Mouse (Mus musculus) neural tube, embryonic 13.5 days (tissue): ENCODE measurements around the gene Dcp1a. TPM values are rescaled to one million over a fixed set of nuclear protein-coding genes. Genes with fewer than 3 reads are reported as not detected.

Experiments used
- ATAC-seq: fragments of 200-750 bp; cut with Nextera tagmentation; 2 replicates; pipeline ENCODE4 v1.8.0; 2017; ENCODE audit warnings: low read depth, mild to moderate bottlenecking, moderate TSS enrichment, moderate library complexity
- H3K27ac ChIP-seq: fragments of 300-500 bp; sonication (generic); replicated peaks from 2 replicates; pipeline ENCODE4 v1.5.1; 2015; ENCODE audit warnings: moderate library complexity, mild to moderate bottlenecking, inconsistent platforms
- H3K27me3 ChIP-seq: fragments of 300-500 bp; sonication (generic); 2 replicates; pipeline ENCODE4 v1.6.1; 2015; ENCODE audit warnings: mild to moderate bottlenecking, inconsistent platforms
- H3K36me3 ChIP-seq: fragments of 300-500 bp; sonication (generic); 2 replicates; pipeline ENCODE4 v1.6.1; 2015; ENCODE audit warnings: mild to moderate bottlenecking, inconsistent platforms
- H3K4me1 ChIP-seq: fragments of 300-500 bp; sonication (generic); replicated peaks from 2 replicates; pipeline ENCODE4 v1.6.1; 2015; ENCODE audit warnings: inconsistent platforms
- H3K4me2 ChIP-seq: fragments of 300-500 bp; sonication (generic); 2 replicates; pipeline ENCODE4 v1.6.1; 2015; ENCODE audit warnings: inconsistent platforms, mild to moderate bottlenecking, moderate library complexity
- H3K4me3 ChIP-seq: fragments of 300-500 bp; sonication (generic); 2 replicates; pipeline ENCODE4 v1.5.1; 2015; ENCODE audit warnings: mild to moderate bottlenecking, inconsistent platforms
- H3K9ac ChIP-seq: fragments of 300-500 bp; sonication (generic); 2 replicates; pipeline ENCODE4 v1.6.1; 2015; ENCODE audit warnings: moderate library complexity, mild to moderate bottlenecking, inconsistent platforms
- H3K9me3 ChIP-seq: fragments of 300-500 bp; sonication (generic); 2 replicates; pipeline ENCODE4 v1.6.1; 2016; ENCODE audit warnings: inconsistent platforms
- WGBS: fragments of 180-500 bp; shearing (Covaris S2); methylation state at CpG from one replicate; pipeline ENCODE4 v1.1.7; 2015; 5-methylcytosine and 5-hydroxymethylcytosine counted together
- microRNA-seq: library from miRNA; unstranded; fragments of <30 nt; microRNA quantifications from one replicate; pipeline ENCODE4, GENCODE M21; 2016
- polyA plus RNA-seq: library from polyadenylated mRNA; unstranded; fragments of >200 nt; fragmentation: Nextera tagmentation; extraction: Ambion mirVana; gene quantifications from 2 replicates; pipeline ENCODE4 v1.2.1, GENCODE M21; 2015

The Dcp1a gene
- polyA plus RNA-seq, 1 experiment from 2014 or later = 19.0 TPM

- H3K4me2 ChIP-seq = no peak overlapping the region
- no peak for ATAC-seq
- WGBS = 88% methylated on average over 9 of the region's 9 CpGs
Measured at GRCm38 (mm10) chr14:30568016-30568415, 88.7 kb downstream of the Dcp1a start.

GRCm38 (mm10) chr14:30570303-30570702 is 91.0 kb downstream of the Dcp1a start:
- Histone ChIP-seq H3K9me3 (no peaks in the 10 kb centered on the region), H3K4me2 (no peak overlapping the region), H3K4me3 (no peak overlapping the region), H3K4me1 (no peaks in the 10 kb centered on the region), H3K9ac (no peak overlapping the region), H3K27ac (no peak overlapping the region), H3K36me3 (peaks cover 94% of the 10 kb centered on the region), H3K27me3 (no peaks in the 10 kb centered on the region)
- no peak for ATAC-seq
- WGBS = 84% methylated on average over 9 of the region's 9 CpGs

More at GRCm38 (mm10) chr14:30568016-30568415, 88.7 kb downstream of the Dcp1a start:
- no peaks in the 10 kb centered on the region for H3K4me1 ChIP-seq
- H3K9ac ChIP-seq = no peak overlapping the region
- H3K27ac ChIP-seq = no peak overlapping the region
- peaks cover 92% of the 10 kb centered on the region for H3K36me3 ChIP-seq
- H3K4me3 ChIP-seq = no peak overlapping the region
- H3K27me3 ChIP-seq = no peaks in the 10 kb centered on the region
- no peaks in the 10 kb centered on the region for H3K9me3 ChIP-seq

- no peak overlapping the region for H3K4me2 ChIP-seq
- no peaks in the 10 kb centered on the region for H3K9me3 ChIP-seq
- no peaks in the 10 kb centered on the region for H3K27me3 ChIP-seq
- no peaks in the 10 kb centered on the region for H3K4me1 ChIP-seq
- H3K4me3 ChIP-seq = no peak overlapping the region
- 92% methylated on average over 10 of the region's 10 CpGs for WGBS
- ATAC-seq = no peak
- no peak overlapping the region for H3K27ac ChIP-seq
- H3K36me3 ChIP-seq = peaks cover 87% of the 10 kb centered on the region
- no peak overlapping the region for H3K9ac ChIP-seq
Measured at GRCm38 (mm10) chr14:30572253-30572652, 92.9 kb downstream of the Dcp1a start.

DNA sequence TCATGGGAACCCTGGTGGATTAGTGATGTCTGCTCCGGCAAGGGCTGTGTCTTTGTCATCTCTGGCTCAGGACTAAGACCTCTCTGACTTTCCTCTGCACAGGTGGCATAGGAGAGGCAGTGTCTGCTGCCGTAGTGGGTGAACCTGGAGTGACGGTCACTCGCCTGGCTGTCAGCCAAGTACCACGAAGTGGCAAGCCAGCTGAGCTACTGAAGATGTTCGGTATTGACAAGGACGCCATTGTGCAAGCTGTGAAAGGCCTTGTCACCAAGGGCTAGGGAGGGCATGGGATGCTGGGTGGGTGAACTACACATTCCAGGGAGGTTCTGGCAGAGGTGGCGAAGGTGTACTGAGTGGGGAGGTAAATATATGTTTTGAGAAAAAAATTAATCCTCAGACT is 93.9 kb downstream of the Dcp1a start:
- Histone ChIP-seq H3K36me3 (peaks cover 77% of the 10 kb centered on the region), H3K27me3 (no peaks in the 10 kb centered on the region), H3K4me1 (no peaks in the 10 kb centered on the region), H3K4me2 (no peak overlapping the region), H3K27ac (no peak overlapping the region), H3K4me3 (no peak overlapping the region), H3K9me3 (no peaks in the 10 kb centered on the region), H3K9ac (no peak overlapping the region)
- no peak for ATAC-seq
- WGBS = 67% methylated on average over 8 of the region's 8 CpGs

DNA sequence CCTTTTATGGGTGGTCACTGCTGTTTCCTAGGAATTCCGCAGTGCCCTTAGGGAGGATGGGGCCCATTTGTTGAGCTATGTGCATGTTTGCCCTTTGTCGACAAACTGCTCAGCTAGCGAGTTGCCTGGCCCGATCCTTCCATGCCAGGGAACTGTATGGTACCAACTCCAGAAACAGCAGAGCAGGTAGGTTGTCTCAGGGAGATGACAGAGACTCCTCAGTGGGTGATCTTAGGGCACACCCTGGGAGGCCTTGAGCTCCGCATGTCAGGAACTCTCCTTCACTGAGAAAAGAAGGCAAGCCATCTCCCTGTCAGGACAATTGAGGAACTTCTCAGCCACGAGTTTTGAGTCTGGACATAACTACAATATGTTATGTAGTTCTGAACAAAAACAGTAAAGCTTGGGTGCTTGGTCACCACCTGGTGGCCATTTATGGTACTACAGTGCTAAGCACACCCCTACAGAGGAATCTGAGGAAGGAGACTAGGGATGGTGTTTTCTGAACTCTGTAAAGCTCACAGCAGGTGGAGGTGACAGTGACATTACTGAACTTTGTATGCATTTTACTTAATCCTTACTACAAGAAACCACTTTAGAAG is 94.7 kb downstream of the Dcp1a start:
- WGBS = 66% methylated on average over 6 of the region's 6 CpGs
- H3K27ac ChIP-seq = 0 out of 2 replicates have a peak overlapping the region, but pooled peaks have one; percentile 3
- no peak overlapping the region for H3K4me3 ChIP-seq
- no peak overlapping the region for H3K9ac ChIP-seq
- H3K36me3 ChIP-seq = peaks cover 69% of the 10 kb centered on the region
- no peaks in the 10 kb centered on the region for H3K9me3 ChIP-seq
- H3K4me1 ChIP-seq = no peaks in the 10 kb centered on the region
- ATAC-seq = 0 out of 2 replicates have a peak, but pooled peaks have one; percentile 36
- no peak overlapping the region for H3K4me2 ChIP-seq
- no peaks in the 10 kb centered on the region for H3K27me3 ChIP-seq

DNA sequence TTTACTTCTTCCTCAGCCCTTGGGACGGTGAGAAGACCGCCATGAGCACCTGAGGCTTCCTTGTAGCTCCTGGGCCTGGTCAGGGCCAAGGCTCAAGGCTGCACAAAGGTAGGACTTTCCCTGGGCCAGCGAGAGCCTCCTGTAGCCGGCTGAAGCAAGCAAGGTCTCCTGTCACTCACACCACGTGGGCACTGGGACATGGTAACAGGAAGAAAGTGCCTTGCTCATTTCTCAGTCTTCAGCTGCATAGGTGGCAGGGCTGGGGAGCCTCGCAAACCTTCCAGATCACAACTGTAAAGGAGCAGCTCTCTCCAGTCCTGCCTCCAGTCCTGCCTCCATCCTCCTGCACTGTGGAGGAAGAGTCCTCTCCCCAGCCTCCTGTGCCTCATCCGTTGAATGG is 96.5 kb downstream of the Dcp1a start:
- no peak overlapping the region for H3K4me2 ChIP-seq
- H3K27me3 ChIP-seq = no peaks in the 10 kb centered on the region
- ATAC-seq = no peak
- peaks cover 53% of the 10 kb centered on the region for H3K36me3 ChIP-seq
- no peak overlapping the region for H3K4me3 ChIP-seq
- H3K9me3 ChIP-seq = no peaks in the 10 kb centered on the region
- 76% methylated on average over 7 of the region's 7 CpGs for WGBS
- no peak overlapping the region for H3K9ac ChIP-seq
- H3K27ac ChIP-seq = no peak overlapping the region
- peaks cover 3% of the 10 kb centered on the region; the same call in 1 of the 2 replicates for H3K4me1 ChIP-seq

- ATAC-seq = no peak
- H3K4me1 ChIP-seq = peaks cover 3% of the 10 kb centered on the region; the same call in 1 of the 2 replicates
- WGBS = 80% methylated on average over 5 of the region's 5 CpGs
Measured at GRCm38 (mm10) chr14:30576260-30576659, 96.9 kb downstream of the Dcp1a start.

More at GRCm38 (mm10) chr14:30576260-30576659, 96.9 kb downstream of the Dcp1a start:
- Histone ChIP-seq H3K27me3 (no peaks in the 10 kb centered on the region), H3K4me2 (no peak overlapping the region), H3K4me3 (no peak overlapping the region), H3K9ac (no peak overlapping the region), H3K36me3 (peaks cover 48% of the 10 kb centered on the region), H3K9me3 (no peaks in the 10 kb centered on the region), H3K27ac (no peak overlapping the region)

Small RNAs within 50 kb of the gene (microRNA-seq; reads per million reads assigned to microRNA genes)
- 2.5 reads per million, percentile 10 among the genes with 10 or more reads in this experiment for gene Mir3076

Other genes starting within 250 kb of the Dcp1a start
- 7.0 and 7.4 TPM in 2 replicates for gene Cacna1d, start 11.9 kb downstream of the Dcp1a start, polyA plus RNA-seq
- 197 and 213 TPM in 2 replicates for gene Tkt, start 68.8 kb downstream of the Dcp1a start, polyA plus RNA-seq
- 55.1 and 63.4 TPM in 2 replicates for gene Prkcd, start 146.7 kb downstream of the Dcp1a start, polyA plus RNA-seq
- gene Rft1, start 174.8 kb downstream of the Dcp1a start, polyA plus RNA-seq = 9.6 and 9.9 TPM in 2 replicates
- gene Sfmbt1, start 235.3 kb downstream of the Dcp1a start, polyA plus RNA-seq = 14.7 and 15.6 TPM in 2 replicates